Mouse (Mus musculus): ENCODE results near the gene Gm10721. TPM values are rescaled to one million over a fixed set of nuclear protein-coding genes. Genes with fewer than 3 reads are reported as not detected.
A peak's percentile ranks its signal among the peaks of the same experiment; 100 is the strongest.
"Not testable (repeated sequence)": the region's sequence is repeated elsewhere in the genome, so short reads cannot be mapped to it uniquely, and the experiment has no call there.

Gene Gm10721
- polyA plus RNA-seq, 1 experiment from 2014 or later = not detected

DNA sequence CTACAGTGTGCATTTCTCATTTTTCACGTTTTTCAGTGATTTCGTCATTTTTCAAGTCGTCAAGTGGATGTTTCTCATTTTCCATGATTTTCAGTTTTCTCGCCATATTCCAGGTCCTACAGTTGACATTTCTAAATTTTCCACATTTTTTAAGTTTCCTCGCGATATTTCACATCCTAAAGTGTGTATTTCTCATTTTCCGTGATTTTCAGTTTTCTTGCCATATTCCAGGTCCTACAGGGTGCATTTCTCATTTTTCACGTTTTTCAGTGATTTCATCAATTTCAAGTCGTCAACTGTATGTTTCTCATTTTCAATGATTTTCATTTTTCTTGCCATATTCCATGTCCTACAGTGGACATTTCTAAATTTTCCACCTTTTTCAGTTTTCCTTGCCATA lies 4.2 kb downstream of the Gm10721 start, which contains the start of gene Gm10719:
Gm10719 (plus strand) TSS at position 301 of the 400 bp plus-strand sequence.
- not testable (repeated sequence) for H3K36me3 ChIP-seq; H3K9ac ChIP-seq; H3K4me3 ChIP-seq; H3K27me3 ChIP-seq; ATAC-seq (ENCODE audit: low FRiP score, low read depth); H3K4me2 ChIP-seq; H3K27ac ChIP-seq (replicated peaks); H3K4me1 ChIP-seq (replicated peaks); H3K9me3 ChIP-seq
- 68% methylated on average over 2 of the region's 9 CpGs for whole genome bisulfite sequencing

DNA sequence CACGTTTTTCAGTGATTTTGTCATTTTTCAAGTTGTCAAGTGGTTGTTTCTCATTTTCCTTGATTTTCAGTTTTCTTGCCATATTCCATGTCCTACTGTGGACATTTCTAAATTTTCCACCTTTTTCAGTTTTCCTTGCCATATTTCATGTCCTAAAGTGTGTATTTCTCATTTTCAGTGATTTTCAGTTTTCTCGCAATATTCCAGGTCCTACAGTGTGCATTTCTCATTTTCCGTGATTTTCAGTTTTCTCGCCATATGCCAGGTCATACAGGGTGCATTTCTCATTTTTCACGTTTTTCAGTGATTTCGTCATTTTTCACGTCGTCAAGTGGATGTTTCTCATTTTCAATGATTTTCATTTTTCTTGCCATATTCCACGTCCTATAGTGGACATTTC lies 6.0 kb downstream of the Gm10721 start:
- not testable (repeated sequence) for H3K4me1 ChIP-seq (replicated peaks); ATAC-seq (ENCODE audit: low FRiP score, low read depth); H3K4me3 ChIP-seq; H3K9me3 ChIP-seq; H3K36me3 ChIP-seq; H3K27me3 ChIP-seq; H3K4me2 ChIP-seq; H3K9ac ChIP-seq; H3K27ac ChIP-seq (replicated peaks)
- 60% methylated on average over 9 of the region's 9 CpGs for WGBS

DNA sequence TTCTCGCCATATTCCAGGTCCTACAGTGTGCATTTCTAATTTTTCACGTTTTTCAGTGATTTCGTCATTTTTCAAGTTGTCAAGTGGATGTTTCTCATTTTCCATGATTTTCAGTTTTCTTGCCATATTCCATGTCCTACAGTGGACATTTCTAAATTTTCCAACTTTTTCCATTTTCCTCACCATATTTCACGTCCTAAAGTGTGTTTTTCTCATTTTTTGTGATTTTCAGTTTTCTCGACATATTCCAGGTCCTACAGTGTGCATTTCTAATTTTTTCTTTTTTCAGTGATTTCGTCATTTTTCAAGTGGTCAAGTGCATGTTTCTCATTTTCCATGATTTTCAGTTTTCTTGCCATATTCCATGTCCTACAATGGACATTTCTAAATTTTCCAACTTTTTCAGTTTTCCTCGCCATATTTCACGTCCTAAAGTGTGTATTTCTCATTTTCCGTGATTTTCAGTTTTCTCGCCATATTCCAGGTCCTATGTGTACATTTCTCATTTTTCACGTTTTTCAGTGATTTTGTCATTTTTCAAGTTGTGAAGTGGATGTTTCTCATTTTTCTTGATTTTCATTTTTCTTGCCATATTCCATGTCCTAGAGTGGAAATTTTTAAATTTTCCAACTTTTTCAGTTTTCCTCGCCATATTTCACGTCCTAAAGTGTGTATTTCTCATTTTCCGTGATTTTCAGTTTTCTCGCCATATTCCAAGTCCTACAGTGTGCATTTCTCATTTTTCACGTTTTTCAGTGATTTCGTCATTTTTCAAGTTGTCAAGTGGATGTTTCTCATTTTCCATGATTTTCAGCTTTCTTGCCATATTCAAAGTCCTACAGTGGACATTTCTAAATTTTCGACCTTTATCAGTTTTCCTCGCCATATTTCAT lies 7.1 kb downstream of the Gm10721 start:
- H3K27ac ChIP-seq (replicated peaks); H3K9ac ChIP-seq; H3K4me1 ChIP-seq (replicated peaks); H3K4me2 ChIP-seq; H3K9me3 ChIP-seq; H3K27me3 ChIP-seq; H3K4me3 ChIP-seq; H3K36me3 ChIP-seq: not testable (repeated sequence)
- WGBS = 76% methylated on average over 16 of the region's 19 CpGs
- peak; percentile 77; the same call in 1 of the 2 replicates for ATAC-seq (ENCODE audit: low FRiP score, low read depth)

DNA sequence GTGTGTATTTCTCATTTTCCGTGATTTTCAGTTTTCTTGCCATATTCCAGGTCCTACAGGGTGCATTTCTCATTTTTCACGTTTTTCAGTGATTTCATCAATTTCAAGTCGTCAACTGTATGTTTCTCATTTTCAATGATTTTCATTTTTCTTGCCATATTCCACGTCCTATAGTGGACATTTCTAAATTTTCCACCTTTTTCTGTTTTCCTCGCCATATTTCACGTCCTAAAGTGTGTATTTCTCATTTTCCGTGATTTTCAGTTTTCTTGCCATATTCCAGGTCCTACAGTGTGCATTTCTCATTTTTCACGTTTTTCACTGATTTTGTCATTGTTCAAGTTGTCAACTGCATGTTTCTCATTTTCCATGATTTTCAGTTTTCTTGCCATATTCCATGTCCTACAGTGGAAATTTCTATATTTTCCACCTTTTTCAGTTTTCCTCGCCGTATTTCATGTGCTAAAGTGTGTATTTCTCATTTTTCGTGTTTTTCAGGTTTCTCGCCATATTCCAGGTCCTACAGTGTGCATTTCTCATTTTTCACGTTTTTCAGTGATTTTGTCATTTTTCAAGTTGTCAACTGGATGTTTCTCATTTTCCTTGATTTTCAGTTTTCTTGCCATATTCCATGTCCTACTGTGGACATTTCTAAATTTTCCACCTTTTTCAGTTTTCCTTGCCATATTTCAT lies 9.5 kb downstream of the Gm10721 start:
- not testable (repeated sequence) for H3K9me3 ChIP-seq; H3K4me1 ChIP-seq (replicated peaks); H3K27ac ChIP-seq (replicated peaks); ATAC-seq (ENCODE audit: low FRiP score, low read depth); H3K4me3 ChIP-seq; H3K27me3 ChIP-seq; H3K9ac ChIP-seq; H3K36me3 ChIP-seq; H3K4me2 ChIP-seq
- 73% methylated on average over 10 of the region's 13 CpGs for WGBS

DNA sequence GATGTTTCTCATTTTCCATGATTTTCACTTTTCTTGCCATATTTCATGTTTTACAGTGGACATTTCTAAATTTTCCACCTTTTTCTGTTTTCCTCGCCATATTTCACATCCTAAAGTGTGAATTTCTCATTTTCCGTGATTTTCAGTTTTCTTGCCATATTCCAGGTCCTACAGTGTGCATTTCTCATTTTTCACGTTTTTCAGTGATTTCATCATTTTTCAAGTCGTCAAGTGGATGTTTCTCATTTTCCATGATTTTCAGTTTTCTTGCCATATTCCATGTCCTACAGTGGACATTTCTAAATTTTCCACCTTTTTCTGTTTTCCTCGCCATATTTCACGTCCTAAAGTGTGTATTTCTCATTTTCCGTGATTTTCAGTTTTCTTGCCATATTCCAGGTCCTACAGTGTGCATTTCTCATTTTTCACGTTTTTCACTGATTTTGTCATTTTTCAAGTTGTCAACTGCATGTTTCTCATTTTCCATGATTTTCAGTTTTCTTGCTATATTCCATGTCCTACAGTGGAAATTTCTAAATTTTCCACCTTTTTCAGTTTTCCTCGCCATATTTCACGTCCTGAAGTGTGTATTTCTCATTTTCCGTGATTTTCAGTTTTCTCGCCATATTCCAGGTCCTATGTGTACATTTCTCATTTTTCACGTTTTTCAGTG lies 10.5 kb downstream of the Gm10721 start, which contains the start of gene Gm10718:
Gm10718 (plus strand) TSS at position 236 of the 673 bp plus-strand sequence.
- not testable (repeated sequence) for H3K4me1 ChIP-seq (replicated peaks); H3K9me3 ChIP-seq; H3K36me3 ChIP-seq; H3K4me2 ChIP-seq; H3K9ac ChIP-seq; H3K27me3 ChIP-seq; H3K4me3 ChIP-seq; H3K27ac ChIP-seq (replicated peaks); ATAC-seq (ENCODE audit: low FRiP score, low read depth)
- WGBS = 78% methylated on average over 12 of the region's 13 CpGs

DNA sequence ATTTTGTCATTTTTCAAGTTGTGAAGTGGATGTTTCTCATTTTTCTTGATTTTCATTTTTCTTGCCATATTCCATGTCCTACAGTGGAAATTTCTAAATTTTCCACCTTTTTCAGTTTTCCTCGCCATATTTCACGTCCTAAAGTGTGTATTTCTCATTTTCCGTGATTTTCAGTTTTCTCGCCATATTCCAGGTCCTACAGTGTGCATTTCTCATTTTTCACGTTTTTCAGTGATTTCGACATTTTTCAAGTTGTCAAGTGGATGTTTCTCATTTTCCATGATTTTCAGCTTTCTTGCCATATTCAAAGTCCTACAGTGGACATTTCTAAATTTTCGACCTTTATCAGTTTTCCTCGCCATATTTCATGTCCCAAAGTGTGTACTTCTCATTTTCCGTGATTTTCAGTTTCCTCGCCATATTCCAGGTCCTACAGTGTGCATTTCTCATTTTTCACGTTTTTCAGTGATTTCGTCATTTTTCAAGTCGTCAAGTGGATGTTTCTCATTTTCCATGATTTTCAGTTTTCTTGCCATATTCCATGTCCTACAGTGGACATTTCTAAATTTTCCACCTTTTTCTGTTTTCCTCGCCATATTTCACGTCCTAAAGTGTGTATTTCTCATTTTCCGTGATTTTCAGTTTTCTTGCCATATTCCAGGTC lies 11.2 kb downstream of the Gm10721 start:
- 78% methylated on average over 16 of the region's 16 CpGs for WGBS
- not testable (repeated sequence) for H3K9me3 ChIP-seq; H3K27me3 ChIP-seq; H3K9ac ChIP-seq; H3K4me3 ChIP-seq; H3K4me2 ChIP-seq; ATAC-seq (ENCODE audit: low FRiP score, low read depth); H3K27ac ChIP-seq (replicated peaks); H3K36me3 ChIP-seq; H3K4me1 ChIP-seq (replicated peaks)

DNA sequence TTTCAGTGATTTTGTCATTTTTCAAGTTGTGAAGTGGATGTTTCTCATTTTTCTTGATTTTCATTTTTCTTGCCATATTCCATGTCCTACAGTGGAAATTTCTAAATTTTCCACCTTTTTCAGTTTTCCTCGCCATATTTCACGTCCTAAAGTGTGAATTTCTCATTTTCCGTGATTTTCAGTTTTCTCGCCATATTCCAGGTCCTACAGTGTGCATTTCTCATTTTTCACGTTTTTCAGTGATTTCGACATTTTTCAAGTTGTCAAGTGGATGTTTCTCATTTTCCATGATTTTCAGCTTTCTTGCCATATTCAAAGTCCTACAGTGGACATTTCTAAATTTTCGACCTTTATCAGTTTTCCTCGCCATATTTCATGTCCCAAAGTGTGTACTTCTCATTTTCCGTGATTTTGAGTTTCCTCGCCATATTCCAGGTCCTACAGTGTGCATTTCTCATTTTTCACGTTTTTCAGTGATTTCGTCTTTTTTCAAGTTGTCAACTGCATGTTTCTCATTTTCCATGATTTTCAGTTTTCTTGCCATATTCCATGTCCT lies 12.1 kb downstream of the Gm10721 start, which contains the start of gene Gm10717:
Gm10717 (plus strand) TSS at position 506 of the 556 bp plus-strand sequence.
- H3K36me3 ChIP-seq; H3K4me1 ChIP-seq (replicated peaks); H3K9me3 ChIP-seq; H3K27me3 ChIP-seq; H3K9ac ChIP-seq; H3K4me3 ChIP-seq; H3K27ac ChIP-seq (replicated peaks); H3K4me2 ChIP-seq; ATAC-seq (ENCODE audit: low FRiP score, low read depth): not testable (repeated sequence)
- 73% methylated on average over 12 of the region's 12 CpGs for WGBS

DNA sequence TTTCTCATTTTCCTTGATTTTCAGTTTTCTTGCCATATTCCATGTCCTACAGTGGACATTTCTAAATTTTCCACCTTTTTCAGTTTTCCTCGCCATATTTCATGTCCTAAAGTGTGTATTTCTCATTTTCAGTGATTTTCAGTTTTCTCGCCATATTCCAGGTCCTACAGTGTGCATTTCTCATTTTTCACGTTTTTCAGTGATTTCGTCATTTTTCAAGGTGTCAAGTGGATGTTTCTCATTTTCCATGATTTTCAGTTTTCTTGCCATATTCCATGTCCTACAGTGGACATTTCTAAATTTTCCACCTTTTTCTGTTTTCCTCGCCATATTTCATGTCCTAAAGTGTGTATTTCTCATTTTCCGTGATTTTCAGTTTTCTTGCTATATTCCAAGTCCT lies 12.7 kb downstream of the Gm10721 start:
- 72% methylated on average over 5 of the region's 6 CpGs for WGBS
- H3K36me3 ChIP-seq; H3K4me3 ChIP-seq; H3K27ac ChIP-seq (replicated peaks); ATAC-seq (ENCODE audit: low FRiP score, low read depth); H3K9me3 ChIP-seq; H3K9ac ChIP-seq; H3K27me3 ChIP-seq; H3K4me2 ChIP-seq; H3K4me1 ChIP-seq (replicated peaks): not testable (repeated sequence)

DNA sequence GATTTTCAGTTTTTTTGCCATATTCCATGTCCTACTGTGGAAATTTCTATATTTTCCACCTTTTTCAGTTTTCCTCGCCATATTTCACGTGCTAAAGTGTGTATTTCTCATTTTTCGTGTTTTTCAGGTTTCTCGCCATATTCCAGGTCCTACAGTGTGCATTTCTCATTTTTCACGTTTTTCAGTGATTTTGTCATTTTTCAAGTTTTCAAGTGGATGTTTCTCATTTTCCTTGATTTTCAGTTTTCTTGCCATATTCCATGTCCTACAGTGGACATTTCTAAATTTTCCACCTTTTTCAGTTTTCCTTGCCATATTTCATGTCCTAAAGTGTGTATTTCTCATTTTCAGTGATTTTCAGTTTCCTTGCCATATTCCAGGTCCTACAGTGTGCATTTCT lies 13.2 kb downstream of the Gm10721 start:
- ATAC-seq (ENCODE audit: low FRiP score, low read depth); H3K9me3 ChIP-seq; H3K4me1 ChIP-seq (replicated peaks); H3K27ac ChIP-seq (replicated peaks); H3K4me2 ChIP-seq; H3K36me3 ChIP-seq; H3K9ac ChIP-seq; H3K4me3 ChIP-seq; H3K27me3 ChIP-seq: not testable (repeated sequence)
- 75% methylated on average over 5 of the region's 5 CpGs for WGBS

DNA sequence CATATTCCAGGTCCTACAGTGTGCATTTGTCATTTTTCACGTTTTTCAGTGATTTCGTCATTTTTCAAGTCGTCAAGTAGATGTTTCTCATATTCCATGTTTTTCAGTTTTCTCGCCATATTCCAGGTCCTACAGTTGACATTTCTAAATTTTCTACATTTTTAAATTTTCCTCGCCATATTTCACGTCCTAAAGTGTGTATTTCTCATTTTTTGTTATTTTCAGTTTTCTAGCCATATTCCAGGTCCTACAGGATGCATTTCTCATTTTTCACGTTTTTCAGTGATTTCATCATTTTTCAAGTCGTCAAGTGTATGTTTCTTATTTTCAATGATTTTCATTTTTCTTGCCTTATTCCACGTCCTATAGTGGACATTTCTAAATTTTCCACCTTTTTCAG lies 13.8 kb downstream of the Gm10721 start:
- not testable (repeated sequence) for H3K27me3 ChIP-seq; H3K4me3 ChIP-seq; H3K9ac ChIP-seq; H3K4me1 ChIP-seq (replicated peaks); ATAC-seq (ENCODE audit: low FRiP score, low read depth); H3K9me3 ChIP-seq; H3K4me2 ChIP-seq; H3K27ac ChIP-seq (replicated peaks); H3K36me3 ChIP-seq
- 67% methylated on average over 9 of the region's 9 CpGs for WGBS

DNA sequence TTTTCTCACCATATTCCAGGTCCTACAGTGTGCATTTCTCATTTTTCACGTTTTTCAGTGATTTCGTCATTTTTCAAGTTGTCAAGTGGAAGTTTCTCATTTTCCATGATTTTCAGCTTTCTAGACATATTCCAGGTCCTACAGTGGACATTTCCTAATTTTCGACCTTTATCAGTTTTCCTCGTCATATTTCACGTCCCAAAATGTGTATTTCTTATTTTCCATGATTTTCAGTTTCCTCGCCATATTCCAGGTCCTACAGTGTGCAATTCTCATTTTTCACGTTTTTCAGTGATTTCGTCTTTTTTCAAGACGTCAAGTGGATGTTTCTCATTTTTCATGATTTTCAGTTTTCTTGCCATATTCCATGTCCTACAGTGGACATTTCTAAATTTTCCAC lies 14.3 kb downstream of the Gm10721 start:
- not testable (repeated sequence) for H3K36me3 ChIP-seq; H3K4me3 ChIP-seq; H3K27ac ChIP-seq (replicated peaks); H3K9ac ChIP-seq; H3K27me3 ChIP-seq; H3K9me3 ChIP-seq; H3K4me1 ChIP-seq (replicated peaks); H3K4me2 ChIP-seq
- ATAC-seq (ENCODE audit: low FRiP score, low read depth) = peak; percentile 9; the same call in 1 of the 2 replicates
- 70% methylated on average over 9 of the region's 9 CpGs for WGBS
